Mouse (Mus musculus) T-helper 1 cell (primary cell): ENCODE measurements around the gene Faah.

Experiments
- in situ Hi-C: fragments of 300-600 bp; cut with MboI, MseI; formaldehyde crosslinking; loops from one replicate; pipeline ENCODE4 v1.15.1; 2025; ENCODE audit warnings: high pct_unique_total_duplicates

Gene Faah

DNA sequence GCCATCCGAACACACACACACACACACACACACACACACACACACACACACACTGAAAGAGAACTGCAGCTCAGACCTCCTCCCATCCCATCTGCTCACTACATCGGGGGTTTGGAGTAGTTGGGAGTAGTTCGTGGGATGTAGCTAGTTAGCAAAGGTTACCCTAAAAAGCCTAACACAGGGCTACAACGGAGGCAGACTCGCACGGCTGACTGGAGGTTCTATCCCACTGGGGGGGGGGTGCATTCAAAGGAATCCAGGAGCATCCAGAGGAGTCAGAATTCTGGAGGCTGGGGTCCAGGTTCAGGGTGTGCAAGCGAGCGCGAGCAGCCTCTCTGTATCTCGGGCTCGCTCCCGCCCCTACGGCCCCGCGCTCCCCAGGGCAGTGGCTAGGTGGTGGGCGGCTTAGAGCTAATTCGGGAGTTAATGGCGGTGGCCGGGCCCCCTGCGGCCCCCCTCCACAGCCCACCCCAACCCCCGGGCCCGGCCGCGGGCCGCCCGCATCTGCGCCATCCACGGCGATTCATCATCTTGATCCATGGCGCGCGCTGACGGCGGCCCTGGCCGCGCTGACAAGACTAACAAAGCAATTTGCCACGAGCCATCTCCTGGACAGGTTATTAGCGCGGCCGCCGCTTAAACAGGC, 73.9 kb downstream of the Faah start:
- in situ Hi-C loops: loop anchor here (25.0 kb wide), 1 partner anchor 881 kb away; the partner anchor contains the start of gene Tal1

DNA sequence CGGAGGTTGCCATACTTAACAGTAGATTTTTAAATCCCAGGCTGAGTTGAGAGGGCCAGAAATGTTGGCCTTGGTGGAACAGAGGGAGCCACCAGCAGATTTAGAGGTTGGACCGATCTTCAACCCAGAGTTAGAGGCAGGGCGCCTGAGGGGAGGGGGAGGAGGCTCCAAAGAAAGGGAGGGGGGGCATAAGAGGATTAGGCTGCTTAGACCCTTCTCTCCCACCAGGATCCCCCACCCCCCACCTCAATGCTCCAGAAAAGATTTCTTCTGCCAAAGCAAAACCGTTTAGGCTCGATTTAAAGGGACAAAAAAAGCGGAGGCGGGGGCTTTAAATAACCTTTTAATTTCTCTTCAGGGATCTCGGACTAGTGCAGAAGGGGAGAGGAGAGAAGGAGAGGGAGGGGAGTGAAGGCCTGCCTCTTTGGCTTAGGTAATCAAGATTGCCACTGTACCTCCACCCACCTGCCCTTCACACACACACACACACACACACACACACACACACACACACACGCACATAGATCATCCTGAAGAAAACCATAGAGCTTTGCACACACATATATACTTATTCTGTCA, 76.4 kb downstream of the Faah start:
- in situ Hi-C loops: loop anchor here (25.0 kb wide), 1 partner anchor 879 kb away; the partner anchor contains the start of gene Tal1

DNA sequence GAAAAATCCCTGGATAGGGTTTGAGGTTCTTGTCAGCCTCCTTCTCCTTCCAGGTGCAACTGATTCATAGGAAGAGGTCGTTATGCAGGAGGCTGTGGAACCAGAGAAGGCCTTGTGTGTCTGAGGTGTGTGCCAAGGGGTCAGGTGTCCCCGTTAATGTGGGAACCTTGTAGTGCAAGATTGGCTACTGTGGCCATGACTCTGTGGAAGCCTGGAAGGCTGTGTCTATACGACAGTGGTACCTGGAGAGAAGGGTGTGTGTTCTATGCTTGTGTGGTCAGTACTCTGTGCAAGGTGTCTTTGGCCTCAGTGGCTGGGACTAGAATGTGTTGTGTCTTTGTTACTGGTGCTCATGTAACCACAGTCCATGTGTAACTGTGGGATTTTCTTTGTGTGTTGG, 77.0 kb downstream of the Faah start:
- in situ Hi-C loops: loop anchor here (25.0 kb wide), 1 partner anchor 878 kb away; the partner anchor contains the start of gene Tal1

- in situ Hi-C loops: loop anchor here (5.0 to 25.0 kb wide), 2 partner anchors 43 to 877 kb away; partner anchors contain the start of gene Tal1
Observed at GRCm38 (mm10) chr4:115939295-115940102, 78.2 kb downstream of the Faah start, which contains the start of gene Dmbx1. Dmbx1 (minus strand) TSS chr4:115939926.

DNA sequence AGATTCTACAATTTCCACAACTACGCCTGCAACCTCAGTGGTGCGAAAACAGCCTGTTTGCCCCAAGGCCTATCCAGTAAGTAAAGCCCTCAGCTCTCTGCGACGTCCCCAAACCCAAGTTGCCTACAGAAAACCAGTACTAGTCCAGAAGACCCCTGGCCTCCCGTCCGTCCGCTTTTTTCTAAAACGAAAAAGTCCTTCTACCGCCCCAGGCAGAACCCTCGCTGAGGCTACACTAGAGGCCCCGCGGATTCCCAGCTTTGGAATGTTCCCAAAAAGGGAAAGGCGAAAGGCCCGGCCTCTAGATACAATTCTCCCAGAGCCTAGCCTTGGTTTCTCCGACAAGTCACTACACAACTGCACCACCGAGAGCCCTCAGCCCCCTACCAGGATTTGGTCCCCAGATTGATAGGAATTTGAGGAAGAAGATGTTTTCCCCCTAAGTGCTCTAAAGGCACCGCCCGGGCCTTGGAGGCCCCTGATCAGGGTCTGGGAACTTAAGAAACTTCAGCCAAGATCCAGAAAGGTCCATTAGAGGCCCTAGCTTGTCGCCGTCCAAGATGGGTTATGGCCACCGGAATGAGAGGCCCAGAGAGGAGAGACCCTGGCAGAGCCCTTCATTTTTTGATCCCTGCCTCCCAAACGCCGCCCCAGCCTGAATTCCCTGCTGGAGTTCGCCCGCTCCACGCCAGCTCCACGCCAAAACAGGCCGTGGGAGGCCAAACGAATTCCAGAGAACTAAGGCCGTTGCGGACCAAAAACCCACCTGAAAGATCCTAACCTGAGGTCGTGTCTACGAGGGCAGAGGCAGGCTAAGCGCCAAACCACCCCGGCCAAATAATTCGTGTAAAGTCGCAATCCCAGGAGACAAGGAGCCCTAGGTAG, 79.2 kb downstream of the Faah start:
- in situ Hi-C loops: loop anchor here (5.0 to 25.0 kb wide), 2 partner anchors 44 to 876 kb away; partner anchors contain the start of gene Tal1

DNA sequence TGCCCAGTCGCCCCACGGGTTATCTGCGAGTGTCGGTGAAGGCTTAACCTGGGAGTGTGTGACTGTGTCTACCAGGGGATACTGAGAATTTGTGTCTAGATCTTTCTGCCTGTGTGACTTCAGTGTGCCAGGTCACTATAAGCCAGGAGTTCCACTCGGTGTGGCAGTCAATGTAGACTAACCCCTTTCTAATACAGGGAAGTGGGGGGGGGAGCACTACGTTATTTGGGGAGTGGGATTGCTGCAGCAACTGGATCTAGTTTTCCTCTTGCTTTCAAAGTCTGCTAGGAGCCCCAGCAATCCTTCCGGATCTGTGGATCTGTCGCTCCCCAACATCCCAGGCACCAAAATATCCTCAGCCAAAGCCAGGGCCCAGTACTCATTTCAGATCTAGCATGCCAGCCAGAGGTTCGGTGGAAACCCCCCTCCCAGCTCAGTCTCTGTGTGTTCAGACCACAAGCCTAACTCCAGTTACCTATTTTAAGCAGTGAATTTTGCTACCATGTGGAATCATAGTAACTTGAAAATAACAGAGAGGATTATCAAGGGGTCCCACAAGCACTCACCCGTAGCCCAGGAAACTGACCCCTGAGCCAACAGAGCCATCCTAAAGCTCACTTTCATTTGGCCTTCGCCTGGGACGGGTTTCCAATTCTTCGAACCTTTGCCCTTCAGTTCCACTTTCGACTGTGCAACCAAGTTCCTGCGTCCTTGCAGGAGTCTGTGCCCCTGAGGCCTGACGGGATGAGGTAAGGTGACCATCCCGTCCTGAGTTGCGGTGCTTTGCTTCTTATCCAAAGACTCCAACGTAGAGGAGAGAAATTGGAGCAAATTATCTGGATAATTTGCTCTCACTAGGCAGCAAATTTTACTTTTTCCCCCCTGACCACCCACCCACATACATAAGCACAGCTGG, 80.4 kb downstream of the Faah start:
- in situ Hi-C loops: loop anchor here (5.0 to 25.0 kb wide), 2 partner anchors 45 to 875 kb away; partner anchors contain the start of gene Tal1

GRCm38 (mm10) chr4:115936646-115937045, 81.1 kb downstream of the Faah start:
- in situ Hi-C loops: loop anchor here (5.0 to 25.0 kb wide), 2 partner anchors 46 to 874 kb away; partner anchors contain the start of gene Tal1

GRCm38 (mm10) chr4:115935835-115936581, 81.7 kb downstream of the Faah start:
- in situ Hi-C loops: loop anchor here (5.0 to 25.0 kb wide), 2 partner anchors 46 to 874 kb away; partner anchors contain the start of gene Tal1

GRCm38 (mm10) chr4:115931556-115932088, 86.1 kb downstream of the Faah start:
- in situ Hi-C loops: loop anchor here (25.0 kb wide), 1 partner anchor 869 kb away; the partner anchor contains the start of gene Tal1

DNA sequence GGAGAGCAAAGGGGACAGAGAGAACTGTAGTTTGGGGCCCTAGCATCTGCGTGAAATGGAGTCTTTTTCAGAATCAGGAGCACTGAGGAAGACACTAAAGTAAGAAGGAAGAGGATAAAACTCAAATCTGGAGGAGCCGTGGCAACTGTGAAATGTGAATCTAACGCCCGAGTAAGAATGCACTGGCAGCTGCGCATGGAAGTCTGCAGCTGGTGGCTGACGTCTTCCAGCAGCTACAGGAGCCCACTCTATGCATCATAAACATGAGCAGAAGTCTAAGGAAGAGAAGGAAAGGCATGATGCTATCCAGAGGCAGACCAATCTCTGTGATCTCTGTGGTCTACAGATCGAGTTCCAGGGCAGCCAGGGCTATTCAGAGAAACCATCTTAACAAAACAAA, 90.1 kb downstream of the Faah start:
- in situ Hi-C loops: loop anchor here (25.0 kb wide), 1 partner anchor 865 kb away; the partner anchor contains the start of gene Tal1

DNA sequence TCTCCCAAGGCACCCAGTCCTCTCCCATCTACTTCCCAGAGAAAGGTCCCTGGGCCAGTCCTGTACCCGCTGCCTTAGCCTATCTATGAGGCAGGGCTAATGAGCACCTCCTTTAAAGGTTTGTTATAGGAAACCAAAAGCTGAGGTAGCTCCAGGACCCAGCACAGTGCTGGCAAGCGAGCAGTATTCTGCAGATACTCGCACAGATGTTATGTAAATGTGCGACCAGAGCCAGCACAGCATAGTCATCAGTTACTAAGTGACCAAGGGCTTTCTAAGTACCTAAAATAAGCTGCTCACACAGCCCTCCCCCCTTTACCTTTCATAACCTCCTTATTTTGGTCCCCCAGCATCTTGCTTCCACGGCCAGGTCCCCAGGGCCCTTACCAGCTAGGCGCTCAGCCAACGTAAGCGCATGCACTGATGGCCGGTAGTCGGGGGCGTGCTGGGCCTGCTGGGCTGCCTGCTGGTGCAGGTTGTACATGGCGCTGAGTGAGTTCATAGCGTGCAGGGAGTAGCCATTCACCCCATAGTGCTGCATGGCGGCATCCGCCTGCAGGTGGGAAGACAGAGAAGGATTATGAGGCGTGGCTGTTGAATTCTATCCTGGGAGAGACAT, 94.4 kb downstream of the Faah start:
- in situ Hi-C loops: no loop called here

DNA sequence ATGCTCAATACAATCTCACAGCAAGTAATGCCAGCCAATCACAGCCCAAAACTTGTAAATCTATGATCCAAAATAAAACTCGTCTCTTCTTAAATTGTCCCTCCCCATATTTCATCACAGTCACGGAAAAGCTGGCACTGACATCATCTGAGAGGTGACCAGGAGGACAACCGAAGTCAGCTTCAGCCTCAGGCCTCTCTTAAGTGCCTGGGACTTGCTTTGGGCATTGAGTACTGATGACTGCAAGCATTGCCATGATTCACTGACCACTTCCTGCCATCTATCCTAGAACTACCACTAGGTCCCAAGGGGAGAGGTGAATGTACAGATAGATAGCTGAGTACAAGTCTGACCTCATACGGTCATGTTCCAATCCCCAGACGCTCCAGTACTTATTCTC, 95.0 kb downstream of the Faah start:
- in situ Hi-C loops: no loop called here

- in situ Hi-C loops: no loop called here
Observed at GRCm38 (mm10) chr4:115919911-115920310, 97.8 kb downstream of the Faah start.
